Comparison of ENCODE assay signal across 12 mouse cellular contexts in genomic region chr17:75436819-75437218, GRCm38 (mm10). TPM values are rescaled to one million over a fixed set of nuclear protein-coding genes. Genes with fewer than 3 reads are reported as not detected.
A peak's percentile ranks its signal among the peaks of the same experiment; 100 is the strongest.
DNase-seq lines count a peak whose midpoint lies in the region; ATAC-seq and TF ChIP-seq lines count a peak whose summit lies in the region.
"Had no signal": no experiment of that assay in that cellular context is flagged by ENCODE, and none has a peak within 500 bp of the region (broad histone marks: within the 10 kb centered on the region; RNA-seq: fewer than 3 reads in every experiment).

No protein-coding gene starts in this region.

- no peak for TF ChIP-seq CTCF in stomach, postnatal 0 days (IDR thresholded peaks at IDR 0.05; ENCODE audit: low read depth)

- H3K27me3 ChIP-seq in heart, embryonic 13.5 days (replicated peaks): no peaks in the 10 kb centered on the region
- H3K27me3 ChIP-seq in midbrain, embryonic 11.5 days (ENCODE audit: control insufficient read depth, insufficient read depth, low read length): no peaks in the 10 kb centered on the region
- H3K27me3 ChIP-seq in midbrain, embryonic 15.5 days (replicated peaks): no peaks in the 10 kb centered on the region
- no peaks in the 10 kb centered on the region for H3K27me3 ChIP-seq in liver, embryonic 11.5 days (replicated peaks; ENCODE audit: control insufficient read depth, insufficient read depth, low read length)
- no peaks in the 10 kb centered on the region for H3K27me3 ChIP-seq in stomach, postnatal 0 days (ENCODE audit: control insufficient read depth, insufficient read depth, low read length)
- no peaks in the 10 kb centered on the region for H3K27me3 ChIP-seq in forebrain, embryonic 12.5 days
- H3K27me3 ChIP-seq: forebrain, embryonic 15.5 days; limb, embryonic 15.5 days had no signal

- no peaks in the 10 kb centered on the region for H3K36me3 ChIP-seq in heart, embryonic 13.5 days
- no peaks in the 10 kb centered on the region for H3K36me3 ChIP-seq in midbrain, embryonic 11.5 days (ENCODE audit: control insufficient read depth, insufficient read depth, low read length)
- no peaks in the 10 kb centered on the region for H3K36me3 ChIP-seq in midbrain, embryonic 15.5 days (replicated peaks)
- no peaks in the 10 kb centered on the region for H3K36me3 ChIP-seq in liver, embryonic 11.5 days (ENCODE audit: control insufficient read depth, insufficient read depth, low read length)
- H3K36me3 ChIP-seq in stomach, postnatal 0 days (ENCODE audit: control insufficient read depth, insufficient read depth, low read length): no peaks in the 10 kb centered on the region
- no peaks in the 10 kb centered on the region for H3K36me3 ChIP-seq in forebrain, embryonic 12.5 days (replicated peaks)
- H3K36me3 ChIP-seq: forebrain, embryonic 15.5 days; limb, embryonic 15.5 days had no signal

- 55% methylated on average over 6 of the region's 6 CpGs for WGBS in heart, embryonic 13.5 days
- WGBS in midbrain, embryonic 11.5 days: 80% methylated on average over 6 of the region's 6 CpGs
- 84% methylated on average over 6 of the region's 6 CpGs for WGBS in midbrain, embryonic 15.5 days
- WGBS in liver, embryonic 11.5 days: 30% methylated on average over 6 of the region's 6 CpGs
- WGBS in stomach, postnatal 0 days: 50% methylated on average over 6 of the region's 6 CpGs
- WGBS in forebrain, embryonic 12.5 days: 93% methylated on average over 6 of the region's 6 CpGs

- peak overlapping the region; percentile 67 for H3K9ac ChIP-seq in heart, embryonic 13.5 days
- no peak overlapping the region for H3K9ac ChIP-seq in midbrain, embryonic 11.5 days (ENCODE audit: low read length)
- H3K9ac ChIP-seq in midbrain, embryonic 15.5 days: no peak overlapping the region
- no peak overlapping the region for H3K9ac ChIP-seq in liver, embryonic 11.5 days (ENCODE audit: low read depth, low read length)
- no peak overlapping the region for H3K9ac ChIP-seq in stomach, postnatal 0 days (ENCODE audit: low read length)
- H3K9ac ChIP-seq in forebrain, embryonic 12.5 days: no peak overlapping the region
- H3K9ac ChIP-seq: forebrain, embryonic 15.5 days; limb, embryonic 15.5 days had no signal

- no peak for TF ChIP-seq EP300 in stomach, postnatal 0 days (optimal IDR thresholded peaks at IDR 0.05)

- peak overlapping the region; percentile 45 for H3K4me3 ChIP-seq in heart, embryonic 13.5 days
- no peak overlapping the region for H3K4me3 ChIP-seq in midbrain, embryonic 11.5 days (ENCODE audit: low read depth, low read length)
- no peak overlapping the region for H3K4me3 ChIP-seq in midbrain, embryonic 15.5 days
- H3K4me3 ChIP-seq in liver, embryonic 11.5 days (ENCODE audit: low read depth, low read length): 0 out of 2 replicates have a peak overlapping the region, but pooled peaks have one; percentile 8
- H3K4me3 ChIP-seq in stomach, postnatal 0 days (ENCODE audit: low read depth, low read length): peak overlapping the region; percentile 20; the same call in 1 of the 2 replicates
- H3K4me3 ChIP-seq in forebrain, embryonic 12.5 days (replicated peaks): no peak overlapping the region
- H3K4me3 ChIP-seq: forebrain, embryonic 15.5 days; limb, embryonic 15.5 days had no signal

- no peak for DNase-seq in heart, postnatal 14 days
- peak; percentile 54 for DNase-seq in midbrain, embryonic 11.5 days (ENCODE audit: low spot score, missing footprints)
- no peak for DNase-seq in liver, embryonic 11.5 days (ENCODE audit: low spot score)
- DNase-seq in stomach, postnatal 0 days (ENCODE audit: low spot score): no peak
- DNase-seq in cerebellum, postnatal 10 days: no peak

- intact Hi-C loops in heart, postnatal 14 days (cut with DNase I): no loop called here

- peak overlapping the region; percentile 60 for H3K27ac ChIP-seq in heart, embryonic 13.5 days (replicated peaks)
- H3K27ac ChIP-seq in midbrain, embryonic 11.5 days (ENCODE audit: low read depth, low read length): no peak overlapping the region
- H3K27ac ChIP-seq in midbrain, embryonic 15.5 days: no peak overlapping the region
- no peak overlapping the region for H3K27ac ChIP-seq in liver, embryonic 11.5 days (ENCODE audit: low read depth, low read length)
- no peak overlapping the region for H3K27ac ChIP-seq in stomach, postnatal 0 days (replicated peaks)
- no peak overlapping the region for H3K27ac ChIP-seq in forebrain, embryonic 12.5 days
- H3K27ac ChIP-seq: forebrain, embryonic 15.5 days; limb, embryonic 15.5 days had no signal

- peak overlapping the region; percentile 55 for H3K4me2 ChIP-seq in heart, embryonic 13.5 days
- no peak overlapping the region for H3K4me2 ChIP-seq in midbrain, embryonic 11.5 days
- H3K4me2 ChIP-seq in midbrain, embryonic 15.5 days: no peak overlapping the region
- no peak overlapping the region for H3K4me2 ChIP-seq in liver, embryonic 11.5 days
- H3K4me2 ChIP-seq in stomach, postnatal 0 days (replicated peaks; ENCODE audit: low read depth): no peak overlapping the region
- H3K4me2 ChIP-seq in forebrain, embryonic 12.5 days: no peak overlapping the region
- H3K4me2 ChIP-seq: forebrain, embryonic 15.5 days; limb, embryonic 15.5 days had no signal

- ATAC-seq in heart, embryonic 13.5 days (ENCODE audit: extremely low read depth, insufficient number of reproducible peaks, low FRiP score, low TSS enrichment): no peak
- no peak for ATAC-seq in midbrain, embryonic 11.5 days (ENCODE audit: low FRiP score)
- no peak for ATAC-seq in midbrain, embryonic 15.5 days (replicated peaks)
- no peak for ATAC-seq in liver, embryonic 11.5 days (replicated peaks; ENCODE audit: low FRiP score)
- ATAC-seq in stomach, postnatal 0 days (ENCODE audit: low FRiP score, low TSS enrichment): no peak
- no peak for ATAC-seq in forebrain, embryonic 12.5 days (ENCODE audit: low FRiP score)
- ATAC-seq: CD4-positive, CD25-positive, alpha-beta regulatory T cell, adult 4 months; forebrain, embryonic 15.5 days had no signal

- peaks cover 22% of the 10 kb centered on the region for H3K4me1 ChIP-seq in heart, embryonic 13.5 days
- peaks cover 5% of the 10 kb centered on the region; the same call in 1 of the 2 replicates for H3K4me1 ChIP-seq in midbrain, embryonic 11.5 days (ENCODE audit: control insufficient read depth, insufficient read depth, low read length)
- H3K4me1 ChIP-seq in midbrain, embryonic 15.5 days: no peaks in the 10 kb centered on the region
- no peaks in the 10 kb centered on the region for H3K4me1 ChIP-seq in liver, embryonic 11.5 days (replicated peaks; ENCODE audit: control insufficient read depth, insufficient read depth, low read length)
- H3K4me1 ChIP-seq in stomach, postnatal 0 days (replicated peaks; ENCODE audit: control insufficient read depth, insufficient read depth): no peaks in the 10 kb centered on the region
- H3K4me1 ChIP-seq in forebrain, embryonic 12.5 days: 0 out of 2 replicates have a peak, but pooled peaks cover 4% of the 10 kb centered on the region
- H3K4me1 ChIP-seq: forebrain, embryonic 15.5 days had no signal

- no peaks in the 10 kb centered on the region for H3K9me3 ChIP-seq in heart, embryonic 13.5 days
- H3K9me3 ChIP-seq in midbrain, embryonic 11.5 days (ENCODE audit: control insufficient read depth, low read length): no peaks in the 10 kb centered on the region
- no peaks in the 10 kb centered on the region for H3K9me3 ChIP-seq in midbrain, embryonic 15.5 days
- no peaks in the 10 kb centered on the region for H3K9me3 ChIP-seq in liver, embryonic 11.5 days (ENCODE audit: control insufficient read depth, low read length)
- H3K9me3 ChIP-seq in stomach, postnatal 0 days (ENCODE audit: control insufficient read depth, low read length): no peaks in the 10 kb centered on the region
- no peaks in the 10 kb centered on the region for H3K9me3 ChIP-seq in forebrain, embryonic 12.5 days
- H3K9me3 ChIP-seq: forebrain, embryonic 15.5 days; limb, embryonic 15.5 days had no signal

RNA-seq across cellular contexts. Expression of gene Rasgrp3, which starts 1.1 kb away (rescaled TPM):
- 15.6 and 15.7 TPM in 2 replicates for polyA plus RNA-seq in heart, embryonic 13.5 days (2015; fragmentation: Nextera tagmentation; extraction: Ambion mirVana)
- total RNA-seq in heart, postnatal 14 days (2021): 10 to 100 TPM; 38.4 to 38.9 TPM
- polyA plus RNA-seq in midbrain, embryonic 11.5 days (2014; fragmentation: Nextera tagmentation; extraction: Ambion mirVana): 5.5 and 8.3 TPM in 2 replicates
- polyA plus RNA-seq in midbrain, embryonic 15.5 days (2015; fragmentation: Nextera tagmentation; extraction: Ambion mirVana): 5.4 and 5.9 TPM in 2 replicates
- polyA plus RNA-seq in liver, embryonic 11.5 days (2014; fragmentation: Nextera tagmentation; extraction: Ambion mirVana): 9.8 and 14.9 TPM in 2 replicates
- 5.2 and 8.2 TPM in 2 replicates for polyA plus RNA-seq in stomach, postnatal 0 days (2015; fragmentation: Nextera tagmentation; extraction: Ambion mirVana)
- 5.7 and 6.3 TPM in 2 replicates for polyA plus RNA-seq in forebrain, embryonic 12.5 days (2016; fragmentation: Nextera tagmentation; extraction: Ambion mirVana)
- total RNA-seq: granulocyte monocyte progenitor cell, adult 5-6 weeks had no signal

Comparison
In these comparisons a context has a peak if more than half of its experiments do, and no peak if none do; other contexts are left out.
1. H3K4me3 ChIP-seq: peak in heart, embryonic 13.5 days (single experiment), liver, embryonic 11.5 days (single experiment) and stomach, postnatal 0 days (single experiment); none in midbrain, embryonic 11.5 days (single experiment), midbrain, embryonic 15.5 days (single experiment) and forebrain, embryonic 12.5 days (single experiment).